Mouse (Mus musculus) gastrocnemius, adult 2 months (tissue): Measurements from ENCODE around the gene Drd5. TPM values are rescaled to one million over a fixed set of nuclear protein-coding genes. Genes with fewer than 3 reads are reported as not detected.

Source experiments
- DNase-seq: peaks from one replicate; pipeline ENCODE4 v3.0.0; 2022
- H3K27ac ChIP-seq: fragments of 200-600 bp; 2 replicates; pipeline ENCODE4 v1.8.1; 2022; ENCODE audit warnings: mild to moderate bottlenecking
- H3K4me3 ChIP-seq: fragments of 200-600 bp; 2 replicates; pipeline ENCODE4 v1.8.1; 2022; ENCODE audit warnings: mild to moderate bottlenecking, moderate library complexity
- CTCF ChIP-seq: fragments of 200-600 bp; IDR thresholded peaks from 2 replicates; pipeline ENCODE4 v1.8.1; 2022; ENCODE audit warnings: antibody characterized with exemption, mild to moderate bottlenecking, moderate library complexity
- intact Hi-C: fragments of 180-260 bp; cut with DNase I; formaldehyde crosslinking; loops from one replicate; pipeline ENCODE4 v1.15.1; 2025
- long read RNA-seq, 2 experiments: library from polyadenylated mRNA; stranded (forward); transcript quantifications; one replicate each; pipeline ENCODE4 v2.0.0; 2021
- total RNA-seq, 2 experiments: library from RNA; stranded (reverse); gene quantifications; 2 replicates each; pipeline ENCODE4 v1.2.3; 2021

Drd5 gene
- not detected for total RNA-seq
- long read RNA-seq, experiment 1, result 0 reads
- long read RNA-seq, experiment 2, result 0 reads

DNA sequence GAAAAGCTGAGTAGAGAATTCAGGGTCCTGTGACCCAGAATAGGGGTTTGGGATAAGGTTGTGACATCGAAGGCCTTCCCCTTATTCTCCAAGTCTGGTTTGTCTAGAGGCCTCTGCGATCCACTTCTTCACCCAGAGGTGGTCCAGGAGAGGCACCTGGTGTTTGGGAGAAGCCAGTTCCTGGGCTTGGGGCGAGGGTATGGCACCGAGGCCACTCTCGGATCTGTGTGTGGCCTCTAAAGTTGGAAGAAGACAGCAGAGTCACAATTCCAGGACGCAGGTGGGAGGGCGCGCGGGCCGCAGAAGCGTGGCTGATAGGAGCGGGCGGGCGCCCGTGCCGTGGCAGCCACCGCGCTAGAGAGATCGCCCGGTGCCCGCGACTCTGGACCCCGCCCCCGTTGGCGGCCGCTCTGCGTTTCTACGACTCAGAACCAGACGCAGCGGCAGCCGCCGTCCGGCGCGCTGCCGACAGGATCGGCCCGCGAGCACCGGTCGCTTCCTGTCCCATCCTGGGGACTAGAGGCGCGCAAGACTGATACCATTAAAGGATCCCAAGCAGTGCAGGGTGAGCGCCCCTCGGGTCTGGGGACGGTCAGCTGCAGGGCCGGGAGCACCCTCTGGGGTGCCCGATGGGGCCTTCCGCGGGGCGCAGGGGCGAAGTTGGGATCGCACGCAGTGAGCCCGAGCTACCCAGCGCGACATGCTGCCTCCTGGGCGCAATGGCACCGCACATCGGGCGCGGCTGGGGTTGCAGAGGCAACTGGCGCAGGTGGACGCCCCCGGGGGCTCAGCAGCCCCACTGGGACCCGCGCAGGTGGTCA, at the start of gene Drd5:
TSS of gene Drd5 (plus strand) at position 402 of the 821 bp plus-strand sequence.
- no peak within 1 kb of the TSS for H3K27ac ChIP-seq
- TF ChIP-seq CTCF, result no peak
- intact Hi-C loops, result no loop called here
- no peak for DNase-seq
- no peak within 1 kb of the TSS for H3K4me3 ChIP-seq

GRCm38 (mm10) chr5:38270942-38271341, 48.2 kb upstream of the Drd5 start:
- no peak for DNase-seq
- no peak overlapping the region for H3K4me3 ChIP-seq
- no peak for TF ChIP-seq CTCF
- intact Hi-C loops, result no loop called here
- no peak overlapping the region for H3K27ac ChIP-seq

DNA sequence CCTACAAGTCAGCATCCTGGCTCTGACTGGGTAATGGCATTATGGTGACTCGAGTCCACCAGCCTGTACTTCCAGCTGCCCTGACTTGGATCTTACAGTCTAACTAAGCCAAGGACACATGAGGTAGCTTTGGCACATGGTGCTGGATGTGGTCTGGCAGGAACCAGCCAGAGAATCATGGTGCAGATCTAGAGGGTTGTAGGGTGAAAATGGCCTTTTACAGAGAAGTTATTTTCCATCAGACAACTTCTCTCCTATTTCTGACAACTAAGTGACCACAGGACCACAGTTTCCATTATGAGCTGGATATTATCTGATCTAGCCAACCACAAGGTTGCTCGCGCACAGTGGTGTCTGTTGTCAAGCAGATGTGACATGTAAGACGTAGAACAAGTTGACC, 45.3 kb upstream of the Drd5 start:
- DNase-seq, result no peak
- TF ChIP-seq CTCF, result no peak
- intact Hi-C loops, result no loop called here
- H3K4me3 ChIP-seq, result no peak overlapping the region
- H3K27ac ChIP-seq, result no peak overlapping the region

GRCm38 (mm10) chr5:38275771-38276170, 43.4 kb upstream of the Drd5 start, which contains the start of gene Otop1:
Otop1 (plus strand) TSS chr5:38275972.
- Histone ChIP-seq H3K4me3 (no peak within 1 kb of the TSS), H3K27ac (no peak within 1 kb of the TSS)
- intact Hi-C loops, result no loop called here
- DNase-seq, result no peak
- no peak for TF ChIP-seq CTCF

DNA sequence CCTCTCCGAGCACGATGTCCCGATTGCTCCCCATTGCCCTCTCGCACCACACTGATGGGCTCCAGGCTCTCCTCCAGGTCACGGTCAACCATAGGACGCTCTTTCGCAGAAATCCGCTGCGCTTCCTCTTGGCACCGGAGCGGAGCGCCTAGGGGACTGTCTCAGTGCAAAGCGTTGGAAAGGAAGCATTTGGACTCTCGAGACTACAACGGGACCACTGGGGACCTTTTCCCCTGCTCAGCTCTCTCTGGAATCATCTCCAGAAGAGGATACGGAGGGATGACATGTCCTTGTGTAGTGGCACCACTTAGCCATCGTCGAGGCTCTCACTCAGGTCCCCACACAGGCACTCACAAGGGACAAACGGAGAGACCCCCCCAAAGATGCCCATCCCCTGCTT, 42.7 kb upstream of the Drd5 start:
- no peak for TF ChIP-seq CTCF
- Histone ChIP-seq H3K27ac (no peak overlapping the region), H3K4me3 (no peak overlapping the region)
- intact Hi-C loops, result no loop called here
- no peak for DNase-seq

DNA sequence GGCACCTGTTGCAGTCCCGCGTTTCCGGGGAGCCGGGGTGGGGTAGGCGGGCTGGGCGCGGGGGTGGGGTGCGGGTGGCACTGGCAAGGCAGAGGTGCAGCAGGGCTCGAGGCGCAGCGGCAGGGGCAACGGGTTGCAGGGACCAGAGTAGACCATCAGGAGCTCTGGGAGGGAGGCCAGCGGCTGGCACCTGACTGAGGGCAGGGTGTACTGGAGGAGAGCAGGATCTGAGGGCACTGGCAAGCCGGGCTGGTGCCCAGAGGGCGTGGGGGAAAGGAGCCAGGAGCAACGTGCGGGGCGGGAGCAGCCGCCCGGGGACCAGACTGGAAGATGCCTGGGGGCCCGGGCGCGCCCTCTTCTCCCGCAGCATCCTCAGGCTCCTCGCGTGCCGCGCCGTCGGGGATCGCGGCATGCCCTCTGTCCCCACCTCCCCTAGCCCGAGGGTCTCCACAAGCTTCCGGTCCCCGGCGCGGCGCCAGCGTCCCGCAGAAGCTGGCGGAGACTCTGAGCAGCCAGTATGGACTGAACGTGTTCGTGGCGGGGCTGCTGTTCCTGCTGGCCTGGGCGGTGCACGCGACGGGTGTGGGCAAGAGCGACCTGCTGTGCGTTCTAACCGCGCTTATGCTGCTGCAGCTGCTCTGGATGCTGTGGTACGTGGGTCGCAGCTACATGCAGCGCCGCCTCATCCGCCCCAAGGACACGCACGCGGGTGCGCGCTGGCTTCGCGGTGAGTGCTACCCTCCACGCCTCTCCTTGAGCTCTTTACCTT, 41.9 kb upstream of the Drd5 start:
- peak overlapping the region; percentile 30 for H3K4me3 ChIP-seq
- DNase-seq, result no peak
- TF ChIP-seq CTCF, result no peak

DNA sequence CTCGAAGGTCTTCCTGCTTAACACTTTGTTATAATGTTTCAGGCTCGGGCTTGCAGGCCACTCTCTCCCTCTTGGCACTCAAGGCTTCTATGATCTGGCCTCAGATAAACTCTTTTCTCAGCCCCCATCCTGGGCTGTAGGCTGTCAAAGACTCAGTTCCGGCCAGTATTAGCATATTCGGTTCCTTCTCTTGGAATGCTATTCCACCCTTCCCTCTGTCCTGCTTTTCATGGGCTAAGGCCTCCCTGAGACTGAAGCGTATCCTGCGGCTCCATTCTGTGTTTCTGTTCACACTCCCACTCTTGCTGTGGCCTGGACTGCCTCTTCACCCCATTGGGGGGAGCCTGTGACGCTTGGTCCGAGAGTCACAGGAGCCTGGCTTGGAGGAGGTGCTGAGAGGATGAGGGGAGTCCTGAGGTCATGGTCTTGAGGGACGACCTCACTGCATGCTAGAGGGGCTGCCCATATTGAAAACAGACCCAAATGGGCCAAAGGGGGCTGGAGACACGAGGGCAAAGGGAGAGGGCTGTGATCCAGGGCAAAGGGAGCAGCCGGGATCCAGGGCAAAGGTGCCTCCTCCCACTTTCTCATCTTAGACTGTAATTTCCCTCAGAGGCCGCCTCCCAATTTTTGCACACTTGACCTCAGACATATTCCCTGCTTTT, 41.1 kb upstream of the Drd5 start:
- DNase-seq, result no peak
- Histone ChIP-seq H3K27ac (no peak overlapping the region), H3K4me3 (no peak overlapping the region)
- TF ChIP-seq CTCF, result no peak
- intact Hi-C loops, result no loop called here

More for the DNA sequence above, 41.9 kb upstream of the Drd5 start:
- intact Hi-C loops, result no loop called here
- H3K27ac ChIP-seq, result no peak overlapping the region

DNA sequence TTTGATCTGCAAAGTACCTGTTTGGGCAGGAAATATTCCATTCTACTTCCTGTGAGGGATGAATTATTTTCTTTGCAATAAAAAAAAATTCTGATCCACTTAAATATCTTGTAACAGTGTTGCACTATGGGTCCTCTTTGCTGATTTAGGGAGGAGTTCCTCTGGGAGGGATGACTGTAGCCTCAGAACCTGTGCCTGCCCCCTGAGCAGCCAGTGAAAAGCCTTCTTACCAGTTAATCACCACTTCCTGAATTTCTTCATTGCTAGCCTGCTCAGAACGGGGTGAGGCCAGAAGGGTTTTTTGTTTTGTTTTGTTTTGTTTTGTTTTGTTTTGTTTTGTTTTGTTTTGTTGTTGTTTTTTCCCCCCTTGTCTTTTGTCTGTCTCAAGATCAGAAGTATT, 39.1 kb upstream of the Drd5 start:
- no peak overlapping the region for H3K4me3 ChIP-seq
- intact Hi-C loops, result no loop called here
- DNase-seq, result no peak
- no peak overlapping the region for H3K27ac ChIP-seq
- no peak for TF ChIP-seq CTCF

DNA sequence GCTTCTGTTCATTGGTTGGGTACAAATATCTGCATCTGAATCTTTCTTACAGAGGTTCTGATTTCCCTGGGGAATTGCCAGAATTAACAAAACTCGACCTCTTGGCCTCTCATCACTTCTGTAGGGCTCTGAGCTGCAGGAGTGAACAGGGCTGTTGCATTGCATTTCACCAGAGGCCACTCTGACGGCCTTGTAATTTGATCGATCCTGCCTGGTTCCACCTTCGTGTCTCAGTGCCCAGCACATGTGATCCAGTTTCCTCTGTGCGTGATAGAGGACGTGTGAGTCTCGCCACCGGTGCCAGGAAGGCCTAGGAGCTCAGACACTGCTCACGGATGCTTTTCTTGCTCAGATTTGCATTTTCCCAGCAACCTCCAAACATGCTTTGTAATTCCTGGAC, 33.4 kb upstream of the Drd5 start:
- Histone ChIP-seq H3K4me3 (no peak overlapping the region), H3K27ac (no peak overlapping the region)
- intact Hi-C loops, result no loop called here
- no peak for DNase-seq
- TF ChIP-seq CTCF, result no peak

DNA sequence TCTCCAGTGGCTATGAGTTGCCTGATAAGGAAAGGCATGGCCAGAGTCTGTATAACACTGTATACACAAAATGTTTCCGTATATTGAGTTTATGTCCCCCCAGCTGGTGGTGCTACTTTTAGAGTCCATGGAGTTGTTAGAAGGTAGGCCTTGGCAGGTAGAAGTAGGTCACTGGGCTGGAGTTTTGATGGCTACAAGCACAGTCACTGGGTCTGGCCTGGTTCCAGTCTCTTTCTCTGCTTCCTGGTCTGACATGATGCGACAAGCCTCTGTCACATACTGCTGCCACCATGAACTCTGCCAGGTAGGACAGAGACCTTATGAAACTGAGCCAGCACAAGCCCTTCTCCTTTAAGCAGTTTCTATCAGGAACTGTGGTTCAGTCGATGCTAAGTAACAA, 30.7 kb upstream of the Drd5 start:
- Histone ChIP-seq H3K4me3 (no peak overlapping the region), H3K27ac (no peak overlapping the region)
- no peak for DNase-seq
- intact Hi-C loops, result no loop called here
- TF ChIP-seq CTCF, result no peak

DNA sequence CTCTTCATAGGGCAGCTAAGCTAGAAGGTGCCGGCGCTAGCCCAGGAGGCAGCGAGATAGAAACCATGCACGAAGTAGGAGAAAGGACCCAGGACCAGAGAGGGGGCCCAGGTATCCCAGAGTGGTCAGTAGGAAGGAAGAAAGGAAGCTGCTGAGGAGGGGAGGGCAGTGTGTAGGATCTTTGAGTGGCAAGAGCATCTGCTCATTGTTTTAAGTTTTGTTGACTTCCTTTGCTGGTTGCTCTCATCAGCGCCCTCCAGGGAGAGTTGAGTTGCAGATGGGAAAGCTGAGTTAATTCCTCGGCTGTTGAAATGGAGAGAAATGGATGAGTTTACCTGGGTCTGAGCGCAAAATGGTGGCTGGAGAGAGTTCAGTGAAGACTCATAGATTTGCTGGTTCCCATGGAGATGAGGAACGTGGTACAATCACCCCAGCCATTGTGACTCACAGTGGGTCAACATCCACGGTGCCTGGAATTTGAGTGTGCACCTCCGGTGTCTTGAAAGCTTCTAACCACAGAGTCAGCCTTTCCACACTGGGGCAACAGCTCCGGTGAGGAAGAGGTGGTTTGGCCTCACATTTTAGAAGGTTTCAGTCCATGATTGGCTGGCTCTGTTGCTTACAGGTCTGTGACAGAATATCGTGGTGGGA, 17.3 kb upstream of the Drd5 start:
- TF ChIP-seq CTCF, result no peak
- Histone ChIP-seq H3K4me3 (no peak overlapping the region), H3K27ac (no peak overlapping the region)
- intact Hi-C loops, result no loop called here
- DNase-seq, result no peak

- Histone ChIP-seq H3K4me3 (no peak overlapping the region), H3K27ac (no peak overlapping the region)
- intact Hi-C loops, result no loop called here
- no peak for TF ChIP-seq CTCF
- no peak for DNase-seq
Measured at GRCm38 (mm10) chr5:38302651-38303050, 16.5 kb upstream of the Drd5 start.
